Mouse (Mus musculus) liver, adult 2 months (tissue): Measurements from ENCODE around the gene Foxo1. TPM values are rescaled to one million over a fixed set of nuclear protein-coding genes. Genes with fewer than 3 reads are reported as not detected.

Source experiments
- DNase-seq: peaks from one replicate; pipeline ENCODE4 v3.0.0-alpha.2; 2011; ENCODE audit warnings: low read depth, low spot score; ENCODE audit errors: extremely low read depth
- H3K27ac ChIP-seq: fragments of 200-500 bp; replicated peaks from 2 replicates; pipeline ENCODE4 v1.5.1; 2012; ENCODE audit warnings: low read depth, mild to moderate bottlenecking, control low read depth, inconsistent platforms, low read length; ENCODE audit not compliant: insufficient read depth
- H3K27me3 ChIP-seq: fragments of 200-500 bp; 2 replicates; pipeline ENCODE4 v1.6.1; 2012; ENCODE audit warnings: mild to moderate bottlenecking, moderate library complexity, low read length, inconsistent platforms; ENCODE audit not compliant: control insufficient read depth, insufficient read depth
- H3K36me3 ChIP-seq: fragments of 200-500 bp; 2 replicates; pipeline ENCODE4 v1.6.1; 2012; ENCODE audit warnings: low read length, inconsistent platforms; ENCODE audit not compliant: control insufficient read depth, insufficient read depth
- H3K4me1 ChIP-seq: fragments of 200-500 bp; 2 replicates; pipeline ENCODE4 v1.6.1; 2011; ENCODE audit warnings: low read length; ENCODE audit not compliant: control insufficient read depth, insufficient read depth
- H3K4me3 ChIP-seq: fragments of 200-500 bp; 2 replicates; pipeline ENCODE4 v1.5.1; 2011; ENCODE audit warnings: low read depth, mild to moderate bottlenecking, control low read depth, low read length, moderate library complexity; ENCODE audit not compliant: insufficient read depth
- H3K79me2 ChIP-seq: fragments of 200-500 bp; 2 replicates; pipeline ENCODE4 v1.6.1; 2012; ENCODE audit warnings: inconsistent platforms, mild to moderate bottlenecking, low read length, moderate library complexity; ENCODE audit not compliant: control insufficient read depth, insufficient read depth
- H3K9ac ChIP-seq: fragments of 200-500 bp; 2 replicates; pipeline ENCODE4 v1.6.1; 2012; ENCODE audit warnings: low read depth, mild to moderate bottlenecking, control low read depth, inconsistent platforms, low read length
- CTCF ChIP-seq: fragments of 200-500 bp; IDR thresholded peaks from 2 replicates; pipeline ENCODE4 v1.5.1; 2011; ENCODE audit warnings: low read depth, low read length, control low read depth
- POLR2A ChIP-seq: fragments of 200-500 bp; IDR thresholded peaks from 2 replicates; pipeline ENCODE4 v1.6.1; 2011; ENCODE audit warnings: low read length, control low read depth; ENCODE audit not compliant: insufficient read depth; ENCODE audit errors: extremely low read depth
- WGBS: fragments of 180-500 bp; shearing (Covaris S2); methylation state at CpG from one replicate; pipeline ENCODE4 v1.1.7; 2018; 5-methylcytosine and 5-hydroxymethylcytosine counted together
- polyA plus RNA-seq: library from polyadenylated mRNA; depleted of rRNA; stranded (reverse); fragments of >200 nt; gene quantifications from 2 replicates; pipeline ENCODE4 v1.2.3, GENCODE M21; 2012
- total RNA-seq: library from RNA; depleted of rRNA; stranded (reverse); fragments of >200 nt; gene quantifications from 2 replicates; pipeline ENCODE4 v1.2.3, GENCODE M21; 2014

Gene Foxo1
- total and polyA plus RNA-seq, 2 experiments: 5.8 to 6.5 TPM

DNA sequence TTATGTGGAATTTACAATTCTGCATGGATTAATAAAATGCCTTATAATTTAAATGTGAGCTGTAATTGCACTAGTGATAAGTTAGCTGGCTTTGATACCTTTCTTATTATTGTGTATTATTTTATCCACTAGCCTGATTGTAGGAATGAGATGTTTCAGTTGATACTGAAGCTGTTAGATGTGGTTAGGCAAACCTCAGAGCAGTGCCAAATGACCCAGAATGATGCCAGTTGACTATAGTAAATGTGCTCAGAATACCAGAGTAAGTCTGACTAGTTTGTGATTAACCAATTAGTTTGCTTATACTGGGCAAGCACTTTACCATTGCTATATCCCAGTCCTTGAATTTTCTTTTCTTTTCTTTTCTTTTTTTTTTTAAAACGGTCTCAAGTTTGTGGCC, 12.5 kb downstream of the Foxo1 start:
- DNase-seq: peak; percentile 73
- Histone ChIP-seq H3K27ac (no peak overlapping the region), H3K4me3 (no peak overlapping the region), H3K27me3 (no peaks in the 10 kb centered on the region), H3K9ac (no peak overlapping the region), H3K36me3 (peaks cover 5% of the 10 kb centered on the region; the same call in 1 of the 2 replicates), H3K79me2 (peaks cover 53% of the 10 kb centered on the region), H3K4me1 (peaks cover 21% of the 10 kb centered on the region)
- WGBS: 90% methylated on average over 1 of the region's 1 CpGs
- no peak for TF ChIP-seq CTCF
- no peak for TF ChIP-seq POLR2A

DNA sequence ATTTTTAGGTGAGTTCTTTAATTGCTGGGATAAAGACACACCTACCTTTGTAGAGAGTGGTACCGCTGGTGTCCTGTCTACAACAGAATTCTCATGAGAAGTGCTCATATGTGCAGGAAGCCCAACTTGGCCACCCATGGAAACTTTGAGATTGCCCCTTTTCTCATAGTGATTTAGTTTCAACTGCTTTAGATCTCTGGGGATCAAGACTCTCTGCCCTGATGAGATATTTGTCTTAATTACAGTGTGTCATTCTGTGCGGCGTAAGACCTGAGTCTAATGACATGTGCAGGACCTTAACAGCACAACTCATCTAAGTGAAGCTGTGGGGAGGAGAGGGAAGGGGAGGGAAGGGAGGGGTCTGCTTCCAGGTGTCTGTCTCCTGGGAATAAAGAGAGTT, 13.7 kb downstream of the Foxo1 start:
- TF ChIP-seq POLR2A: no peak
- no peak for TF ChIP-seq CTCF
- Histone ChIP-seq H3K27me3 (no peaks in the 10 kb centered on the region), H3K36me3 (peaks cover 5% of the 10 kb centered on the region; the same call in 1 of the 2 replicates), H3K4me3 (no peak overlapping the region), H3K79me2 (peaks cover 60% of the 10 kb centered on the region), H3K9ac (no peak overlapping the region), H3K27ac (no peak overlapping the region), H3K4me1 (peaks cover 21% of the 10 kb centered on the region)
- no peak for DNase-seq
- 98% methylated on average over 3 of the region's 3 CpGs for WGBS

DNA sequence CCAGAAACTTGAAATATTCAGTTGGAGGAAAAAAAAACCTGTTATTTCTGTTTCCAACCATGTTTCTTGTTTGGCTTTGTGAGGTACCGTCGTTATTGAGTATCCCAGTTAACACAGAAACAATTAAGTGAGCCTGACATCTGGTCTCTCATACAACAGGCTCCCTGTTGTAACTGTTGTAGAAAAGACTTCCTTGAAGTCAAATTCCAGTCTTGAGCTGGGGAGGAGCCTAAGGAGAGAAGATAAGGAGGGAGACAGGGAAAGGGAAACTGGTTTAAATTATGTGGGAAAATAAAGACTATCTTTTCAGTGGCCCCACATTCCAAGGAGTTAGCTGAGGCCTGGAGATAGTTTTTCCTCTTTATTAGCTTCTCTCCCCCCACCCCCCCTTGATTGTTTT, 14.2 kb downstream of the Foxo1 start:
- 72% methylated on average over 2 of the region's 2 CpGs for WGBS
- Histone ChIP-seq H3K27me3 (no peaks in the 10 kb centered on the region), H3K4me1 (peaks cover 21% of the 10 kb centered on the region), H3K36me3 (peaks cover 5% of the 10 kb centered on the region; the same call in 1 of the 2 replicates), H3K9ac (no peak overlapping the region), H3K79me2 (peaks cover 59% of the 10 kb centered on the region), H3K4me3 (no peak overlapping the region), H3K27ac (no peak overlapping the region)
- TF ChIP-seq CTCF (no peak), POLR2A (no peak)
- DNase-seq: no peak

DNA sequence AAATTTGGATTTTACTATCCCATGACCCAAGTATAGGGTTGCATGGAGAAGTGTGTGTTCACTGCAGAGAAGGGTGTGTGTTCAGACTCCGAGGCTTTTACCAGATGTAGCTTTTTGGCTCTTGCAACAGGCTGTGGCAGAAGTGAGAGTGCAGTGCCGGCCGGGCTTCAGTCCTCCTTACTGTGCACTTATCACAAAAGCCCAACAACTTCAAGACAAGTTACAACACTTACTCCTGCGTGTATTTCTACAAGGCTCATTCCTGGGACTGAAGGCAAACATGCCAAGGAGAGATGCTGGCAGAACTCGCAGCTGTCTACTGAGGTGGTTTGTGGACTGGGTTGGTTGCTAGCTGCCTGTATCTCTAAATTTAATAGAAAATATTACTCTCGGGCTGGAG, 15.4 kb downstream of the Foxo1 start:
- Histone ChIP-seq H3K9ac (no peak overlapping the region), H3K4me3 (no peak overlapping the region), H3K79me2 (peaks cover 55% of the 10 kb centered on the region), H3K27ac (0 out of 2 replicates have a peak overlapping the region, but pooled peaks have one; percentile 16), H3K36me3 (peaks cover 5% of the 10 kb centered on the region; the same call in 1 of the 2 replicates), H3K4me1 (peaks cover 21% of the 10 kb centered on the region), H3K27me3 (no peaks in the 10 kb centered on the region)
- no peak for DNase-seq
- TF ChIP-seq CTCF (no peak), POLR2A (no peak)
- 76% methylated on average over 6 of the region's 6 CpGs for WGBS

DNA sequence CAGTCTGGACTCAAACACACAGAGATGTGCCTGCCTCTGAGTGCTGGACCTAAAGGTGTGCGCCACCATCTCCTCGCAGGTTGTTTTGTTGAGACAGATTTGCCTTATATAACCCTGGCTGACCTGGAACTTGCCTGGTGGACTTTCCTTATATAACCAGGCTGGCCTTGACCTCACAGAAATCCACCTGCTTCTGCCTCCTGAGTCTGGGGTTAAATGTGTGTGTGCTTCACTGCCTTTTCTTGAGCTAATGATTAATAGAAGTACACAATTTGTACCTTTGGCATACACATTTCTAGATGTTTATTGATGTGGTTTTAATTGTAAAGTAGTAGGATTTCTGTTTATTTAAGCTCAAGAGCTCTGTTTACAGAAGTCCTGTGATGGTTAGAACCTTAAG, 22.7 kb downstream of the Foxo1 start:
- peaks cover 38% of the 10 kb centered on the region for H3K4me1 ChIP-seq
- TF ChIP-seq POLR2A: no peak
- TF ChIP-seq CTCF: no peak
- H3K79me2 ChIP-seq: peaks cover 55% of the 10 kb centered on the region
- no peaks in the 10 kb centered on the region for H3K27me3 ChIP-seq
- peak overlapping the region; percentile 35 for H3K27ac ChIP-seq
- DNase-seq: peak; percentile 99
- whole genome bisulfite sequencing: 22% methylated on average over 2 of the region's 2 CpGs
- no peak overlapping the region for H3K9ac ChIP-seq
- H3K36me3 ChIP-seq: no peaks in the 10 kb centered on the region
- no peak overlapping the region for H3K4me3 ChIP-seq

DNA sequence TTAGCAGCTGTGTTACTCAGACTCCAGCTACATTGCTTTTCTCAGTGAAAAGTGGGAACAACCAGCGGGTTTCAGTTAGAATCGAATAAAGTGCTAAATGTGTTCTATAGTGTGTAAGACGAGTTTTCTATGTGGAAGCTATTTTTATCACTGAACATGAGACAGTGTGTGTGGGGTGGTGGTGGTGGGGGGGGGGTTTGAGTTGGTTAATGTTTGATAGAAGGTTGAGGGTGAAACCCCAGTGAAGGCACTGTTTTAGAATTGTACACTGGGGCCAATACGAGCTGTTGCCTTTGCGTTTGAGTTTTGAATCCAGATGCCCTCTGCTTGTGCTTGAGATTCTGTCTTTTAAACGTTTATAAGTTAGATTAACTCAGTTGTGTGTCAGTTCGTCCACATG, 24.4 kb downstream of the Foxo1 start:
- H3K27ac ChIP-seq: peak overlapping the region; percentile 23; the same call in 1 of the 2 replicates
- 0 out of 2 replicates have a peak overlapping the region, but pooled peaks have one; percentile 22 for H3K9ac ChIP-seq
- 29% methylated on average over 7 of the region's 7 CpGs for WGBS
- DNase-seq: peak; percentile 39
- no peaks in the 10 kb centered on the region for H3K27me3 ChIP-seq
- TF ChIP-seq POLR2A: no peak
- TF ChIP-seq CTCF: no peak
- no peak overlapping the region for H3K4me3 ChIP-seq
- H3K79me2 ChIP-seq: peaks cover 58% of the 10 kb centered on the region
- H3K4me1 ChIP-seq: peaks cover 48% of the 10 kb centered on the region
- H3K36me3 ChIP-seq: no peaks in the 10 kb centered on the region
